Mouse (Mus musculus): ENCODE data around the gene Osbpl7. TPM values are rescaled to one million over a fixed set of nuclear protein-coding genes. Genes with fewer than 3 reads are reported as not detected.
A peak's percentile ranks its signal among the peaks of the same experiment; 100 is the strongest.

Gene Osbpl7
- total RNA-seq, 2 experiments from 2014 or later = 5.3 to 7.5 TPM

GRCm38 (mm10) chr11:97080291-97080690, 29.9 kb downstream of the Osbpl7 start:
- ATAC-seq (ENCODE audit: poor library complexity, severe bottlenecking) = no peak

GRCm38 (mm10) chr11:97082977-97083376, 32.5 kb downstream of the Osbpl7 start:
- peak; percentile 66 for ATAC-seq (ENCODE audit: poor library complexity, severe bottlenecking)

GRCm38 (mm10) chr11:97083401-97084140, 33.1 kb downstream of the Osbpl7 start:
- ATAC-seq (ENCODE audit: poor library complexity, severe bottlenecking) = no peak

GRCm38 (mm10) chr11:97084821-97085505, 34.5 kb downstream of the Osbpl7 start:
- no peak for ATAC-seq (ENCODE audit: poor library complexity, severe bottlenecking)

- ATAC-seq (ENCODE audit: poor library complexity, severe bottlenecking) = no peak
Observed at GRCm38 (mm10) chr11:97086365-97086764, 35.9 kb downstream of the Osbpl7 start.

GRCm38 (mm10) chr11:97094600-97094999, 44.2 kb downstream of the Osbpl7 start:
- no peak for ATAC-seq (ENCODE audit: poor library complexity, severe bottlenecking)

- ATAC-seq (ENCODE audit: poor library complexity, severe bottlenecking) = no peak
Observed at GRCm38 (mm10) chr11:97098791-97099190, 48.4 kb downstream of the Osbpl7 start.

GRCm38 (mm10) chr11:97101722-97102121, 51.3 kb downstream of the Osbpl7 start:
- peak; percentile 79 for ATAC-seq (ENCODE audit: poor library complexity, severe bottlenecking)

GRCm38 (mm10) chr11:97103163-97104090, 53.0 kb downstream of the Osbpl7 start:
- ATAC-seq (ENCODE audit: poor library complexity, severe bottlenecking) = peak; percentile 64

- 0 out of 2 replicates have a peak, but pooled peaks have one; percentile 16 for ATAC-seq (ENCODE audit: poor library complexity, severe bottlenecking)
Observed at GRCm38 (mm10) chr11:97104091-97104483, 53.7 kb downstream of the Osbpl7 start.

GRCm38 (mm10) chr11:97108976-97109375, 58.5 kb downstream of the Osbpl7 start:
- no peak for ATAC-seq (ENCODE audit: poor library complexity, severe bottlenecking)

GRCm38 (mm10) chr11:97112519-97113125, 62.2 kb downstream of the Osbpl7 start:
- ATAC-seq (ENCODE audit: poor library complexity, severe bottlenecking) = no peak

- no peak; the same call in 1 of the 2 replicates for ATAC-seq (ENCODE audit: poor library complexity, severe bottlenecking)
Observed at GRCm38 (mm10) chr11:97114671-97115601, 64.5 kb downstream of the Osbpl7 start, which contains the start of gene Tbx21. TSS of gene Tbx21 (minus strand) at chr11:97115331.

- peak; percentile 47 for ATAC-seq (ENCODE audit: poor library complexity, severe bottlenecking)
Observed at GRCm38 (mm10) chr11:97115797-97116196, 65.4 kb downstream of the Osbpl7 start.

Other genes starting within 250 kb of the Osbpl7 start
- gene Nfe2l1, start 220.7 kb upstream of the Osbpl7 start, total RNA-seq (2015) = 30.0 and 32.6 TPM in 2 replicates
- 30.2 and 31.1 TPM in 2 replicates for gene Nfe2l1, start 220.7 kb upstream of the Osbpl7 start, total RNA-seq (2017)
- gene Copz2, start 200.8 kb upstream of the Osbpl7 start, total RNA-seq (2015) = 2.0 and 4.2 TPM in 2 replicates
- gene Copz2, start 200.8 kb upstream of the Osbpl7 start, total RNA-seq (2017) = 0.28 and 0.92 TPM in 2 replicates
- 17.5 and 21.1 TPM in 2 replicates for gene Cdk5rap3, start 134.1 kb upstream of the Osbpl7 start, total RNA-seq (2015)
- 23.9 and 37.3 TPM in 2 replicates for gene Cdk5rap3, start 134.1 kb upstream of the Osbpl7 start, total RNA-seq (2017)
- gene Prr15l, start 122.5 kb upstream of the Osbpl7 start, total RNA-seq (2015) = 0.07 TPM in 1 of 2 replicates, not detected in the other
- gene Prr15l, start 122.5 kb upstream of the Osbpl7 start, total RNA-seq (2017) = 0.16 and 0.29 TPM in 2 replicates
- gene Pnpo, start 106.6 kb upstream of the Osbpl7 start, total RNA-seq (2015) = 16.8 and 19.9 TPM in 2 replicates
- 29.1 and 32.8 TPM in 2 replicates for gene Pnpo, start 106.6 kb upstream of the Osbpl7 start, total RNA-seq (2017)
- gene Sp2, start 67.7 kb upstream of the Osbpl7 start, total RNA-seq (2015) = 45.7 and 46.6 TPM in 2 replicates
- gene Sp2, start 67.7 kb upstream of the Osbpl7 start, total RNA-seq (2017) = 5.3 and 8.3 TPM in 2 replicates
- 0.13 TPM in 1 of 2 replicates, not detected in the other for gene Sp6, start 37.2 kb upstream of the Osbpl7 start, total RNA-seq (2015)
- gene Sp6, start 37.2 kb upstream of the Osbpl7 start, total RNA-seq (2017) = not detected in 2 replicates
- gene Scrn2, start 20.7 kb upstream of the Osbpl7 start, total RNA-seq (2015) = 0.48 and 1.4 TPM in 2 replicates
- gene Scrn2, start 20.7 kb upstream of the Osbpl7 start, total RNA-seq (2017) = 5.1 and 5.4 TPM in 2 replicates
- gene Lrrc46, start 9.2 kb upstream of the Osbpl7 start, total RNA-seq (2015) = 0.55 and 0.80 TPM in 2 replicates
- gene Lrrc46, start 9.2 kb upstream of the Osbpl7 start, total RNA-seq (2017) = not detected in 2 replicates
- 28.4 and 28.6 TPM in 2 replicates for gene Mrpl10, start 9.1 kb upstream of the Osbpl7 start, total RNA-seq (2015)
- 18.6 and 19.7 TPM in 2 replicates for gene Mrpl10, start 9.1 kb upstream of the Osbpl7 start, total RNA-seq (2017)
- gene Tbx21, start 64.7 kb downstream of the Osbpl7 start, total RNA-seq (2015) = 0.58 and 1.0 TPM in 2 replicates
- 1.1 and 1.3 TPM in 2 replicates for gene Tbx21, start 64.7 kb downstream of the Osbpl7 start, total RNA-seq (2017)
- gene Tbkbp1, start 100.9 kb downstream of the Osbpl7 start, total RNA-seq (2015) = 16.0 and 17.6 TPM in 2 replicates
- 13.6 and 17.2 TPM in 2 replicates for gene Tbkbp1, start 100.9 kb downstream of the Osbpl7 start, total RNA-seq (2017)
- 86.9 and 93.7 TPM in 2 replicates for gene Kpnb1, start 137.3 kb downstream of the Osbpl7 start, total RNA-seq (2015)
- 196 and 233 TPM in 2 replicates for gene Kpnb1, start 137.3 kb downstream of the Osbpl7 start, total RNA-seq (2017)
- gene Npepps, start 230.0 kb downstream of the Osbpl7 start, total RNA-seq (2015) = 39.3 and 45.0 TPM in 2 replicates
- 32.3 and 41.5 TPM in 2 replicates for gene Npepps, start 230.0 kb downstream of the Osbpl7 start, total RNA-seq (2017)